Mouse (Mus musculus) small intestine, adult 2 months (tissue): ENCODE data around the gene Diablo.

Experiments used
- CTCF ChIP-seq: fragments of 200-500 bp; IDR thresholded peaks from 2 replicates; pipeline ENCODE4 v1.5.1; 2012; ENCODE audit warnings: low read depth, mild to moderate bottlenecking, control low read depth, inconsistent platforms, low read length, moderate library complexity, mixed read lengths; ENCODE audit not compliant: insufficient replicate concordance, insufficient read length; ENCODE audit errors: extremely low read depth
- POLR2A ChIP-seq: fragments of 200-500 bp; IDR thresholded peaks from 2 replicates; pipeline ENCODE4 v1.6.1; 2012; ENCODE audit warnings: low read depth, mild to moderate bottlenecking, control low read depth, inconsistent platforms, low read length, moderate library complexity

GRCm38 (mm10) chr5:123510160-123510559, 13.8 kb downstream of the Diablo start, which contains the start of gene B3gnt4:
- TF ChIP-seq CTCF: no peak
- TF ChIP-seq POLR2A: no peak
